Mouse (Mus musculus) spleen, adult 10 weeks (tissue): ENCODE results near the gene Abhd13. TPM values are rescaled to one million over a fixed set of nuclear protein-coding genes. Genes with fewer than 3 reads are reported as not detected.

Source experiments
- polyA plus RNA-seq: library from polyadenylated mRNA; stranded (reverse); fragments of 350-450 nt; fragmentation: Illumina TruSeq; extraction: RNeasy Lipid Tissue Mini Kit (QIAGEN cat#74804); gene quantifications from one replicate; pipeline ENCODE4 v1.2.3, GENCODE M21; 2015; ENCODE audit warnings: low replicate concordance; ENCODE audit not compliant: insufficient read depth

The Abhd13 gene
- 26.9 TPM for polyA plus RNA-seq

GRCm38 (mm10) chr8:9977573-9978314, at the start of gene Abhd13, which contains the start of gene Lig4:
TSS of gene Abhd13 (plus strand) at chr8:9977707.
TSS of gene Lig4 (minus strand) at chr8:9977686.

GRCm38 (mm10) chr8:10006156-10006985, 28.9 kb downstream of the Abhd13 start, which contains the start of gene Tnfsf13b:
TSS of gene Tnfsf13b (plus strand) at chr8:10006467.

Other genes with a start within 250 kb of the Abhd13 start
- gene Fam155a, start 206.5 kb upstream of the Abhd13 start, polyA plus RNA-seq, result not detected
- not detected for gene Gm10217, start 113.5 kb upstream of the Abhd13 start, polyA plus RNA-seq
- 8.1 TPM for gene Lig4, start within 50 bp of the Abhd13 start, polyA plus RNA-seq
- gene Tnfsf13b, start 28.8 kb downstream of the Abhd13 start, polyA plus RNA-seq, result 17.0 TPM
- gene Myo16, start 176.2 kb downstream of the Abhd13 start, polyA plus RNA-seq, result 0.37 TPM